8 mouse cellular contexts compared by ENCODE assay signal in genomic region chr12:24974446-24975114, GRCm38 (mm10). TPM values are rescaled to one million over a fixed set of nuclear protein-coding genes. Genes with fewer than 3 reads are reported as not detected.
A peak's percentile ranks its signal among the peaks of the same experiment; 100 is the strongest.
DNase-seq lines count a peak whose midpoint lies in the region; ATAC-seq and TF ChIP-seq lines count a peak whose summit lies in the region.

Gene Kidins220 (plus strand): TSS chr12:24974925.

- TF ChIP-seq CTCF in heart, adult 2 months (IDR thresholded peaks at IDR 0.05), result no peak

- TF ChIP-seq POLR2A in heart, adult 2 months (IDR thresholded peaks at IDR 0.05; ENCODE audit: insufficient read depth, low read depth, low read length), result peak; percentile 96

- peak within 1 kb of the TSS; percentile 80 for H3K4me3 ChIP-seq in embryonic facial prominence, embryonic 13.5 days
- H3K4me3 ChIP-seq in heart, adult 2 months, result peak within 1 kb of the TSS; percentile 80
- peak within 1 kb of the TSS; percentile 78 for H3K4me3 ChIP-seq in limb, embryonic 13.5 days
- H3K4me3 ChIP-seq in midbrain, embryonic 16.5 days (ENCODE audit: low read depth, low read length), result peak within 1 kb of the TSS; percentile 81

- no peaks in the 10 kb centered on the region for H3K27me3 ChIP-seq in embryonic facial prominence, embryonic 13.5 days
- H3K27me3 ChIP-seq in heart, adult 2 months (ENCODE audit: control insufficient read depth, insufficient read depth, low read length), result no peaks in the 10 kb centered on the region
- no peaks in the 10 kb centered on the region for H3K27me3 ChIP-seq in limb, embryonic 13.5 days
- H3K27me3 ChIP-seq in midbrain, embryonic 16.5 days (ENCODE audit: control insufficient read depth, insufficient read depth, low read depth, low read length), result no peaks in the 10 kb centered on the region

- TF ChIP-seq EP300 in heart, adult 2 months (IDR thresholded peaks at IDR 0.05; ENCODE audit: insufficient read depth, low read depth, low read length), result no peak

- WGBS in embryonic facial prominence, embryonic 13.5 days, result 16% methylated on average over 27 of the region's 29 CpGs
- 15% methylated on average over 26 of the region's 29 CpGs for WGBS in heart, adult 2 months
- WGBS in limb, embryonic 13.5 days, result 15% methylated on average over 28 of the region's 29 CpGs
- WGBS in midbrain, embryonic 16.5 days, result 15% methylated on average over 29 of the region's 29 CpGs

- H3K4me1 ChIP-seq in embryonic facial prominence, embryonic 13.5 days, result 0 out of 2 replicates have a peak, but pooled peaks cover 7% of the 10 kb centered on the region
- H3K4me1 ChIP-seq in heart, adult 2 months (ENCODE audit: control insufficient read depth, insufficient read depth, low read length), result peaks cover 5% of the 10 kb centered on the region
- H3K4me1 ChIP-seq in limb, embryonic 13.5 days, result peaks cover 3% of the 10 kb centered on the region; the same call in 1 of the 2 replicates
- peaks cover 17% of the 10 kb centered on the region for H3K4me1 ChIP-seq in midbrain, embryonic 16.5 days (ENCODE audit: control insufficient read depth, insufficient read depth, low read length)

- intact Hi-C loops in heart, adult 2 months (cut with DNase I), result loop anchor here (2.0 kb wide), 1 partner anchor 22 kb away; no protein-coding TSS in a partner anchor

- H3K9ac ChIP-seq in embryonic facial prominence, embryonic 13.5 days, result peak within 1 kb of the TSS; percentile 81
- H3K9ac ChIP-seq in heart, adult 2 months (ENCODE audit: low read depth, low read length), result peak within 1 kb of the TSS; percentile 78
- peak within 1 kb of the TSS; percentile 74 for H3K9ac ChIP-seq in limb, embryonic 13.5 days
- peak within 1 kb of the TSS; percentile 85 for H3K9ac ChIP-seq in midbrain, embryonic 16.5 days (ENCODE audit: low read depth, low read length)

- H3K79me2 ChIP-seq in heart, adult 2 months (replicated peaks; ENCODE audit: control insufficient read depth, insufficient read depth, low read length), result peaks cover 9% of the 10 kb centered on the region

- DNase-seq in 3134 (ENCODE audit: extremely low read depth, insufficient read length, low spot score), result peak; percentile 94
- peak; percentile 94 to 98 for DNase-seq in adrenal gland, postnatal 36 days
- peak; percentile 93 to 96 for DNase-seq in heart, adult 2 months
- peak; percentile 95 to 97 for DNase-seq in kidney, adult 8-10 months
- peak; percentile 95 to 99 for DNase-seq in spleen, postnatal 10 days (ENCODE audit: low spot score in 2 of 2)

- peak within 1 kb of the TSS; percentile 58 for H3K4me2 ChIP-seq in embryonic facial prominence, embryonic 13.5 days
- H3K4me2 ChIP-seq in limb, embryonic 13.5 days (replicated peaks), result peak within 1 kb of the TSS; percentile 67
- peak within 1 kb of the TSS; percentile 49 for H3K4me2 ChIP-seq in midbrain, embryonic 16.5 days (ENCODE audit: low read length)

- no peaks in the 10 kb centered on the region for H3K9me3 ChIP-seq in embryonic facial prominence, embryonic 13.5 days
- no peaks in the 10 kb centered on the region for H3K9me3 ChIP-seq in limb, embryonic 13.5 days
- no peaks in the 10 kb centered on the region for H3K9me3 ChIP-seq in midbrain, embryonic 16.5 days (replicated peaks; ENCODE audit: control insufficient read depth, low read length, poor library complexity, severe bottlenecking)

- ATAC-seq in embryonic facial prominence, embryonic 13.5 days (ENCODE audit: insufficient number of reproducible peaks, insufficient read depth, low FRiP score, low TSS enrichment, low read depth), result peak; percentile 90
- ATAC-seq in limb, embryonic 13.5 days (ENCODE audit: low FRiP score, low read depth), result peak; percentile 92
- peak; percentile 87 for ATAC-seq in midbrain, embryonic 16.5 days

- no peaks in the 10 kb centered on the region for H3K36me3 ChIP-seq in embryonic facial prominence, embryonic 13.5 days
- peaks cover 15% of the 10 kb centered on the region for H3K36me3 ChIP-seq in heart, adult 2 months (ENCODE audit: control insufficient read depth, insufficient read depth, low read length)
- H3K36me3 ChIP-seq in limb, embryonic 13.5 days, result no peaks in the 10 kb centered on the region
- no peaks in the 10 kb centered on the region for H3K36me3 ChIP-seq in midbrain, embryonic 16.5 days (ENCODE audit: control insufficient read depth, insufficient read depth, low read length)

- peak within 1 kb of the TSS; percentile 92 for H3K27ac ChIP-seq in embryonic facial prominence, embryonic 13.5 days
- H3K27ac ChIP-seq in heart, adult 2 months, result peak within 1 kb of the TSS; percentile 89
- H3K27ac ChIP-seq in limb, embryonic 13.5 days, result peak within 1 kb of the TSS; percentile 79
- H3K27ac ChIP-seq in midbrain, embryonic 16.5 days (ENCODE audit: low read length), result peak within 1 kb of the TSS; percentile 96

RNA-seq across cellular contexts. Expression of gene Kidins220, which starts in this region (rescaled TPM):
- total RNA-seq in adrenal gland, postnatal 36 days (2021), result 10 to 100 TPM; 88.7 to 95.4 TPM
- 23.9 and 28.6 TPM in 2 replicates for polyA plus RNA-seq in embryonic facial prominence, embryonic 13.5 days (2015; fragmentation: Nextera tagmentation; extraction: Ambion mirVana)
- total RNA-seq in heart, adult 2 months (2021), result 10 to 100 TPM; 68.4 TPM
- 41.6 and 52.9 TPM in 2 replicates for polyA plus RNA-seq in heart, adult 2 months (2012; rRNA removed)
- polyA plus RNA-seq in limb, embryonic 13.5 days (2015; fragmentation: Nextera tagmentation; extraction: Ambion mirVana), result 21.7 and 25.9 TPM in 2 replicates
- polyA plus RNA-seq in midbrain, embryonic 16.5 days (2015; fragmentation: Nextera tagmentation; extraction: Ambion mirVana), result 172 and 177 TPM in 2 replicates

Comparison
In these comparisons a context has a peak if more than half of its experiments do, and no peak if none do; other contexts are left out.
1. Peak in every context shown above with its lines: DNase-seq, ATAC-seq, H3K4me3 ChIP-seq and H3K27ac ChIP-seq.